Mouse (Mus musculus) CH12.LX (cell line): ENCODE data around the gene Gcm1. TPM values are rescaled to one million over a fixed set of nuclear protein-coding genes. Genes with fewer than 3 reads are reported as not detected.

Experiments used
- DNase-seq: peaks from one replicate; pipeline ENCODE4 v3.0.0-alpha.2; 2013; ENCODE audit errors: extremely low read depth
- H3K27ac ChIP-seq: 2 replicates; pipeline ENCODE4 v1.5.1; 2012; ENCODE audit warnings: low read depth, mild to moderate bottlenecking, control low read depth, moderate library complexity; ENCODE audit not compliant: insufficient read depth
- H3K27me3 ChIP-seq: replicated peaks from 2 replicates; pipeline ENCODE3; 2012; ENCODE audit warnings: inconsistent platforms
- H3K36me3 ChIP-seq, 2 experiments: replicated peaks in 1 of 2; 2 replicates each; pipeline versions ENCODE3 to v1.6.1; 2012; ENCODE audit warnings: inconsistent platforms in 1 of 2, low read length in 1 of 2, mild to moderate bottlenecking in 1 of 2, mixed read lengths in 1 of 2, moderate library complexity in 1 of 2; ENCODE audit not compliant: control insufficient read depth in 1 of 2, insufficient read depth in 1 of 2
- H3K4me1 ChIP-seq, 2 experiments: 2 replicates each; pipeline ENCODE4 v1.6.1; 2012; ENCODE audit warnings: inconsistent platforms in 1 of 2, moderate library complexity in 1 of 2; ENCODE audit not compliant: insufficient read depth in 2 of 2, control insufficient read depth in 1 of 2
- H3K4me2 ChIP-seq: 2 replicates; pipeline ENCODE4 v1.6.1; 2012; ENCODE audit warnings: low read depth, mild to moderate bottlenecking, control low read depth; ENCODE audit not compliant: poor library complexity, insufficient read depth, severe bottlenecking
- H3K4me3 ChIP-seq, 3 experiments: fragments of 150-350 bp in 1 of 3; sonication (generic) in 1 of 3; replicated peaks in 1 of 3; 2 replicates each; pipeline versions ENCODE3 to v1.5.1; 2011 to 2012; ENCODE audit warnings: low read depth in 2 of 3, low read length in 2 of 3, mild to moderate bottlenecking in 2 of 3, moderate library complexity in 2 of 3, control low read depth in 1 of 3, improper control_type of control experiment in 1 of 3, inconsistent platforms in 1 of 3, mixed read lengths in 1 of 3; ENCODE audit not compliant: poor library complexity in 1 of 3
- H3K79me2 ChIP-seq: replicated peaks from 2 replicates; pipeline ENCODE4 v1.6.1; 2012; ENCODE audit warnings: mild to moderate bottlenecking, moderate library complexity; ENCODE audit not compliant: control insufficient read depth, poor library complexity, insufficient read depth, severe bottlenecking; ENCODE audit errors: extremely low read depth
- H3K9ac ChIP-seq: 2 replicates; pipeline ENCODE4 v1.6.1; 2012; ENCODE audit warnings: low read depth, mild to moderate bottlenecking, control low read depth, moderate library complexity; ENCODE audit not compliant: insufficient read depth
- H3K9me3 ChIP-seq: replicated peaks from 2 replicates; pipeline ENCODE3; 2012; ENCODE audit warnings: low read length, inconsistent platforms, mixed read lengths
- BHLHE40 ChIP-seq: IDR thresholded peaks from 2 replicates; pipeline ENCODE4 v1.6.1; 2011; ENCODE audit warnings: mild to moderate bottlenecking, low read depth, low read length, improper control_type of control experiment
- CTCF ChIP-seq, 2 experiments: IDR thresholded peaks in 1 of 2; conservative IDR thresholded peaks in 1 of 2; 2 replicates each; pipeline ENCODE4 v1.5.1; 2011 to 2012; ENCODE audit warnings: low read depth in 2 of 2, low read length in 2 of 2, improper control_type of control experiment in 1 of 2, inconsistent platforms in 1 of 2, mild to moderate bottlenecking in 1 of 2, moderate library complexity in 1 of 2
- ETS1 ChIP-seq: conservative IDR thresholded peaks from 2 replicates; pipeline ENCODE4 v1.6.1; 2012; ENCODE audit warnings: low read depth, mild to moderate bottlenecking, inconsistent platforms, low read length, improper control_type of control experiment, moderate library complexity
- GABPA ChIP-seq: IDR thresholded peaks from 2 replicates; pipeline ENCODE4 v1.6.1; 2012; ENCODE audit warnings: low read depth, low read length, improper control_type of control experiment, inconsistent platforms; ENCODE audit not compliant: insufficient replicate concordance
- HCFC1 ChIP-seq: IDR thresholded peaks from 2 replicates; pipeline ENCODE4 v1.6.1; 2012; ENCODE audit warnings: low read depth, mild to moderate bottlenecking, inconsistent platforms, low read length, improper control_type of control experiment
- JUND ChIP-seq: conservative IDR thresholded peaks from 2 replicates; pipeline ENCODE4 v1.6.1; 2011; ENCODE audit warnings: low read depth, low read length, improper control_type of control experiment
- KAT2A ChIP-seq: IDR thresholded peaks from 2 replicates; pipeline ENCODE4 v1.6.1; 2012; ENCODE audit warnings: low read length, improper control_type of control experiment, inconsistent platforms; ENCODE audit not compliant: insufficient replicate concordance
- MAFK ChIP-seq: IDR thresholded peaks from 2 replicates; pipeline ENCODE4 v1.6.1; 2011; ENCODE audit warnings: low read length, improper control_type of control experiment; ENCODE audit not compliant: insufficient replicate concordance
- MAX ChIP-seq: IDR thresholded peaks from 2 replicates; pipeline ENCODE4 v1.6.1; 2011; ENCODE audit warnings: low read length, improper control_type of control experiment
- MAZ ChIP-seq: IDR thresholded peaks from 2 replicates; pipeline ENCODE4 v1.6.1; 2012; ENCODE audit warnings: low read depth, mild to moderate bottlenecking, inconsistent platforms, low read length, improper control_type of control experiment, moderate library complexity
- MXI1 ChIP-seq: IDR thresholded peaks from 2 replicates; pipeline ENCODE4 v1.6.1; 2011; ENCODE audit warnings: mild to moderate bottlenecking, low read depth, low read length, improper control_type of control experiment
- POLR2AphosphoS2 ChIP-seq: IDR thresholded peaks from 2 replicates; pipeline ENCODE4 v1.6.1; 2011; ENCODE audit warnings: low read depth, low read length, improper control_type of control experiment
- RAD21 ChIP-seq: IDR thresholded peaks from 2 replicates; pipeline ENCODE4 v1.6.1; 2011; ENCODE audit warnings: low read depth, mild to moderate bottlenecking, low read length, improper control_type of control experiment, moderate library complexity
- SMC3 ChIP-seq: IDR thresholded peaks from 2 replicates; pipeline ENCODE4 v1.6.1; 2011; ENCODE audit warnings: low read depth, low read length, improper control_type of control experiment
- UBTF ChIP-seq: IDR thresholded peaks from 2 replicates; pipeline ENCODE4 v1.6.1; 2012; ENCODE audit warnings: low read depth, mild to moderate bottlenecking, inconsistent platforms, low read length, improper control_type of control experiment, moderate library complexity
- ZKSCAN1 ChIP-seq: IDR thresholded peaks from 2 replicates; pipeline ENCODE4 v1.6.1; 2012; ENCODE audit warnings: low read depth, inconsistent platforms, low read length, improper control_type of control experiment, borderline replicate concordance
- ZMIZ1 ChIP-seq: IDR thresholded peaks from 2 replicates; pipeline ENCODE4 v1.6.1; 2012; ENCODE audit warnings: low read depth, mild to moderate bottlenecking, inconsistent platforms, low read length, improper control_type of control experiment
- dilution Hi-C: fragments of 300-500 bp; cut with MboI; formaldehyde crosslinking; loops from 2 replicates; pipeline ENCODE4 v1.14.3; 2020; ENCODE audit warnings: low sequenced_read_pairs; ENCODE audit not compliant: extremely low pct_unique_long_range_greater_than_20kb, extremely low pct_ligation_motif_present
- in situ Hi-C: fragments of 300-500 bp; cut with MboI; formaldehyde crosslinking; loops from 3 replicates; pipeline ENCODE4 v1.14.3; 2019; ENCODE audit warnings: low sequenced_read_pairs, low pct_ligation_motif_present, low pct_unique_long_range_greater_than_20kb, mixed read lengths
- polyA plus RNA-seq: library from polyadenylated mRNA; unstranded; fragments of >175 nt; gene quantifications from 2 replicates; pipeline ENCODE4 v1.2.1, GENCODE M21; 2012; ENCODE audit warnings: low read depth; ENCODE audit not compliant: insufficient read length
- total RNA-seq, 2 experiments: library from RNA; depleted of rRNA; stranded (reverse); fragments of 300-350 nt in 1 of 2; fragments of >200 nt in 1 of 2; gene quantifications; 2 replicates each; pipeline ENCODE4 v1.2.3; 2012 to 2014

The Gcm1 gene
- total and polyA plus RNA-seq, 3 experiments = not detected

DNA sequence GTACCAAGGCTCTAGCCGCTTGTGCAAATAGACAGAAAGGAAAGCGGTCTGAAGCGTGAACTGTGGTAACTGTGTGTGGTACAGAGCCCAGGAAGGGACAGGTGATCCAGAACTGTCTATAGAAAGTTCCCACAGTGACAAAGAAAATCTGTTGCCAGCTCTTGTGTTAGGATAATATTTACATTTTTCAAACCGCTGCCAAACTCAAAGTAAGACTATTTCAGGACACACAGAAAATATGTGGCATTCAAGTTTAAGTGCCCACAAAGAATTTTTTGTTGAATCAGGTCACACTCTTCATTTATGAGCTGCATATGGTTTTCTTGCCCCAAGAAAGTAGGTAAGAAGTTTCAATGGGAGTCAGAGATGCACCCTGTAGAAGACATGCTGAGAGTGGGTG lies 18.8 kb upstream of the Gcm1 start:
- H3K4me2 ChIP-seq = no peak overlapping the region
- H3K4me1 ChIP-seq = 0 out of 4 replicates have a peak, but pooled peaks cover 0 to 3% of the 10 kb centered on the region in 2 experiments
- DNase-seq = no peak
- no peaks in the 10 kb centered on the region for H3K9me3 ChIP-seq
- no peak for TF ChIP-seq MAFK
- no peak for TF ChIP-seq MAX
- TF ChIP-seq POLR2AphosphoS2 = no peak
- no peak for TF ChIP-seq MAZ
- TF ChIP-seq, all 38 proteins: peak for 0
- in situ Hi-C loops = loop anchor here (25.0 kb wide), 1 partner anchor 371 kb away; no protein-coding TSS in a partner anchor
- H3K36me3 ChIP-seq = no peaks in the 10 kb centered on the region
- peaks cover 13% of the 10 kb centered on the region for H3K27me3 ChIP-seq
- no peak overlapping the region for H3K9ac ChIP-seq
- H3K4me3 ChIP-seq = no peak overlapping the region
- dilution Hi-C loops = no loop called here
- H3K27ac ChIP-seq = no peak overlapping the region
- H3K79me2 ChIP-seq = no peaks in the 10 kb centered on the region

DNA sequence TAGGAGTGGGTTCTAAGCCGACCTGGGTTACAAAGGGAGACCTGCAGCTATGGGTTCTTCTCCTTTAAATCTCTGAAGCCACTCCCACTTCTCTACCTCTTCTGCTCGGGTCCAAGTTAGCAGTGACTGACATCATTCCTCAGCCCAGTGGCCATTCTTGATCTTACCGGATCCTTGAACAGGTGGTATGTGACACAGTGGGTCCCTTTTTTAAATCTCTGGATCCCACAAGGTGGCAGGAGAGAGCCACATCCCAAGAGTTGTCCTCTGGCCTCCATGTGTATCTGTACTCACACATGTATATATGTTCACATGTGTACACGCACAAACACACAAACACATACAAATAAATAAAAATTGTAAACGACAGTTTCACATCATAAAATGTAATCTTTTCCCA lies 16.4 kb upstream of the Gcm1 start:
- Histone ChIP-seq H3K79me2 (no peaks in the 10 kb centered on the region), H3K36me3 (no peaks in the 10 kb centered on the region), H3K4me1 (peaks cover 8 to 9% of the 10 kb centered on the region in 2 experiments), H3K4me3 (no peak overlapping the region), H3K9ac (no peak overlapping the region), H3K27me3 (peaks cover 14% of the 10 kb centered on the region), H3K9me3 (no peaks in the 10 kb centered on the region), H3K4me2 (no peak overlapping the region), H3K27ac (no peak overlapping the region)
- peak; percentile 24; the same call in 1 of the 2 replicates for TF ChIP-seq SMC3
- peak in 1 of 2 experiments; percentile 51; a peak in 2 of 4 replicates for TF ChIP-seq CTCF (conservative IDR thresholded peaks at IDR 0.05 in 1 of 2, IDR thresholded peaks at IDR 0.05 in 1 of 2; ENCODE audit: low read depth in 2 of 2, low read length in 2 of 2)
- TF ChIP-seq BHLHE40 = no peak
- no peak for TF ChIP-seq UBTF
- peak; percentile 22 for TF ChIP-seq RAD21
- no peak for TF ChIP-seq MAFK
- no peak for TF ChIP-seq KAT2A
- dilution Hi-C loops = no loop called here
- in situ Hi-C loops = loop anchor here (25.0 kb wide), 1 partner anchor 373 kb away; no protein-coding TSS in a partner anchor
- DNase-seq = no peak

DNA sequence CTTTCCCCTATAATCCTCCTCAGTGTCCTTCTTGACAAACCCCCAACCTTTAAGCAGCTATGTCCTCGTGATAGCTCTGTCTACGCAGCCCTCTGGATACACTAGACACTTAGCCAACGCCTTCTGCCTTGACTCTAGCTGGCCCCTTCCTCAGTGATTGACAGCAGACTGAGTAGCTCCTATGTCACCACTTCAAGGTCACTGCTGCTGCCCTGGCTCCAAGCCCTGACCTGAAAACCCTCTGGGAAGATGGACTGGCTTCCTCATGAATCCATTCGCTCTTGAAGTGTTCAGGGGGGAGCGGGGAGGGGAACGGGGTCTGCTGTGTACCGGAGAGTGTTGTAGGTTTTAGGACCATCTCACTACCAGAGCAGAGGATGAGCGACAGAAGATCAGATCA lies 15.9 kb upstream of the Gcm1 start:
- dilution Hi-C loops = no loop called here
- Histone ChIP-seq H3K9me3 (no peaks in the 10 kb centered on the region), H3K4me3 (no peak overlapping the region), H3K27me3 (peaks cover 14% of the 10 kb centered on the region), H3K27ac (no peak overlapping the region), H3K9ac (no peak overlapping the region), H3K4me1 (peaks cover 8 to 9% of the 10 kb centered on the region in 2 experiments), H3K79me2 (no peaks in the 10 kb centered on the region), H3K4me2 (no peak overlapping the region), H3K36me3 (no peaks in the 10 kb centered on the region)
- no peak for DNase-seq
- TF ChIP-seq JUND (no peak), ZMIZ1 (no peak), KAT2A (no peak), ZKSCAN1 (no peak), GABPA (no peak), ETS1 (no peak), CTCF (conservative IDR thresholded peaks at IDR 0.05 in 1 of 2, IDR thresholded peaks at IDR 0.05 in 1 of 2; ENCODE audit: low read depth in 2 of 2, low read length in 2 of 2) (no peak), HCFC1 (no peak), MXI1 (no peak)
- in situ Hi-C loops = loop anchor here (25.0 kb wide), 1 partner anchor 374 kb away; no protein-coding TSS in a partner anchor
